Mouse (Mus musculus) skeletal muscle tissue, postnatal 0 days (tissue): ENCODE measurements around the gene Olfr718-ps1. TPM values are rescaled to one million over a fixed set of nuclear protein-coding genes. Genes with fewer than 3 reads are reported as not detected.

Source experiments
- microRNA-seq, 2 experiments: library from miRNA; unstranded; fragments of <30 nt; microRNA quantifications; one replicate each; pipeline ENCODE4; 2016
- polyA plus RNA-seq: library from polyadenylated mRNA; unstranded; fragments of >200 nt; fragmentation: Nextera tagmentation; extraction: Ambion mirVana; gene quantifications from 2 replicates; pipeline ENCODE4 v1.2.1, GENCODE M21; 2015

The Olfr718-ps1 gene
- polyA plus RNA-seq: not detected in 2 replicates

GRCm38 (mm10) chr5:143147481-143147880 lies at the start of gene Olfr718-ps1:
TSS of gene Olfr718-ps1 (minus strand) at chr5:143147581.

DNA sequence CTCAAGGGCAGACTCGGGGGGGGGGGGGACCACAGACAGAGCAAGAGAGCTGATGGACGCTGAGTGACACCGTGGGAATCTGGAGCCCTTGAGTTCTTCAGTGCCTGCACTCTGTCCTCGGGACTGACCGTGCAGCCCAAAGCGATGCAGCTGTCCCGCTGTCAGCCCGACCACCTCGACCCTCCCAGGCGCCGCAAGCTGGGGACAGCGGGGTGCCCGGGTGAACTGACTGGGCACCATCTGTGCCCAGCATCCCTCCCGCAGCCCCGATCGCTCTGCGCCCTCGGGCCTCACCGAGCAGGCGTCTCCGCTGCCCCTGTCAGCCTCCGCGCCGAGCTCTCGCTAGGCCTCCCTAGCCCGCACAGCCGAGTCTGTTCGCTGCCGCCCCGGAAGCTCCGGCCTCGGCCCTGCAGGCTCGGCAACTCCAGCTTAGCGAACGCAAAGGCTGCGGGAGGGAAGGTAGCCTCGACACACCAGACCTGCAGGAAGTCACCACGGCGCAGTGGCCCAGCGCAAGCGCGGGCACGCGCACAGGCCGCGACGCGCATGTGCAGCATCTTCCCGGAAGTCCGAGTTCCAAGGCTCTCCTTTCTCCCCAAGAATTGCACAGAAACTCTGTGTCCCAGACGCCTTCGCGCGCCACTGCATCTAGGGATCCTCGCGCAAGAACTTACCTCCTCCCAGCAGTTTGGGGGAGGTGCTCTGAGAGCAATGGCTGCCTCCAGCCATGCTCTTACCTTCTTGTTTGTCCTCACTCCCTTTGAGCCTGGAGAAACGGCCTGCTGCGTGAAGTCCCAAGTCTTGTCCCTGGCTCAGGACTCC lies 33.1 kb upstream of the Olfr718-ps1 start, which contains the start of the genes Rbak and Spdye4b:
Gene Rbak, minus strand, starts transcription at position 521 of the 822 bp plus-strand sequence.
Gene Spdye4b, plus strand, starts transcription at position 763 of the 822 bp plus-strand sequence.

DNA sequence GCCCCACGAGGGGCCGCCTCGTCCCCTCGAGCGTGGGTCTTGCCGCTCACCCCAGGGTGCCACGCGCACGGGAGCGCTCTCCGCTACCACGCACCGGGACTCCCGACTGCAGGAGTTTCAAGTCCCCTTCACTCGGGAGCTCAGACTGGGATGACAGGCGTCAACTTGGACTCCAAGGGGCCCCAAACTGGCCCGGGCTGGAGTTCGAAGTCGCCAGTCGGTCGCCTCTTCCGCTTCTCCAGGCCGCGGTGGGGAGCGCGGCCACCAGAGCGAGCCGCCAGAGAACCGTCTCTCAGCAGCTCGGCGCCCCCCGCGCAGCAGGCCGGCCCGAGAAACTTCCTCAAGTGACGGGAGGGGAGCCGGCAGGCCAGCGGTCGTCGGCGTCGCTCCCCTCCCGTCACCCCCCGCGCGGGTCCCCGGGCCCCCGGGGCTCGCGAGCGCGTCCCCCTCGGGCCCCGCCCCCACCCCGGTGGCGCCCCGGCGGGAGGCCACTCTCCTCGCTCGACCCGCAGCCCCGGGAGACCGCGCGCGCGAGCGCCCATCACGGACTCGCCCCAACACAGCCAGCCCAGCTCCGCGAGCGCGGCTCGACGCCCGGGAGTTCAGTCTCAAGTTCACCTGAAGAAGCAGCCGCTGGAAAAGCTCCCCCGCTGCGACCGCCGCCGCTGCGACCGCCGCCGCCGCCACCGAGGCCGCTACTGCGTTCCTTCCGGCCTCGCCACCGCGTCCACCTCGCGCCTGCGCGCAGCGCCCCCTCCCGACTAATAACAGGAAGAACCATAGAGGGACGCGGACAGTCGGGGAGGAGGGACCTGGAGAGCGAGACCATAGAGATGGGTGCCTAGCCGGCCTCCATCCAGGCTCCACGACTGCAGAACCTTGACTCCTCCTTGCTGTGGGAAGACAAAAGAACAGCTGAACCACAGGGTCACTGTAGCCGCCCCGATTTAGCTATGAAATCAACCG lies 34.8 kb downstream of the Olfr718-ps1 start, which contains the start of gene Rnf216:
Gene Rnf216, minus strand, starts transcription at position 714 of the 966 bp plus-strand sequence.

Small RNA genes within 50 kb of the gene (microRNA-seq; reads per million reads assigned to microRNA genes)
- gene Gm44405: 0 reads per million in 2 experiments

Other genes with a start within 250 kb of the Olfr718-ps1 start
- gene Actb, start 240.8 kb downstream of the Olfr718-ps1 start, polyA plus RNA-seq: 4,988 and 6,532 TPM in 2 replicates
- gene Fscn1, start 187.2 kb downstream of the Olfr718-ps1 start, polyA plus RNA-seq: 95.7 and 123 TPM in 2 replicates
- 17.7 and 18.1 TPM in 2 replicates for gene Rnf216, start 34.6 kb downstream of the Olfr718-ps1 start, polyA plus RNA-seq
- gene Rbak, start 33.2 kb upstream of the Olfr718-ps1 start, polyA plus RNA-seq: 4.3 and 4.8 TPM in 2 replicates
- not detected in 2 replicates for gene Spdye4b, start 33.4 kb upstream of the Olfr718-ps1 start, polyA plus RNA-seq
- gene Spdye4a, start 79.3 kb upstream of the Olfr718-ps1 start, polyA plus RNA-seq: not detected in 2 replicates
- gene Zfp12, start 87.6 kb upstream of the Olfr718-ps1 start, polyA plus RNA-seq: 4.8 and 5.7 TPM in 2 replicates
- gene Zfp316, start 122.4 kb upstream of the Olfr718-ps1 start, polyA plus RNA-seq: 1.4 TPM in 2 replicates
- not detected in 2 replicates for gene Zfp853, start 146.0 kb upstream of the Olfr718-ps1 start, polyA plus RNA-seq
- 11.5 and 12.3 TPM in 2 replicates for gene E130309D02Rik, start 167.8 kb upstream of the Olfr718-ps1 start, polyA plus RNA-seq
- gene Zdhhc4, start 181.7 kb upstream of the Olfr718-ps1 start, polyA plus RNA-seq: 62.4 and 63.2 TPM in 2 replicates
- not detected in 2 replicates for gene Grid2ip, start 209.8 kb upstream of the Olfr718-ps1 start, polyA plus RNA-seq